Mouse (Mus musculus): Measurements from ENCODE around the gene C130050O18Rik. TPM values are rescaled to one million over a fixed set of nuclear protein-coding genes. Genes with fewer than 3 reads are reported as not detected.

C130050O18Rik gene
- polyA plus RNA-seq (2015; fragmentation: Nextera tagmentation; extraction: Ambion mirVana) = 0.32 and 0.47 TPM in 2 replicates

DNA sequence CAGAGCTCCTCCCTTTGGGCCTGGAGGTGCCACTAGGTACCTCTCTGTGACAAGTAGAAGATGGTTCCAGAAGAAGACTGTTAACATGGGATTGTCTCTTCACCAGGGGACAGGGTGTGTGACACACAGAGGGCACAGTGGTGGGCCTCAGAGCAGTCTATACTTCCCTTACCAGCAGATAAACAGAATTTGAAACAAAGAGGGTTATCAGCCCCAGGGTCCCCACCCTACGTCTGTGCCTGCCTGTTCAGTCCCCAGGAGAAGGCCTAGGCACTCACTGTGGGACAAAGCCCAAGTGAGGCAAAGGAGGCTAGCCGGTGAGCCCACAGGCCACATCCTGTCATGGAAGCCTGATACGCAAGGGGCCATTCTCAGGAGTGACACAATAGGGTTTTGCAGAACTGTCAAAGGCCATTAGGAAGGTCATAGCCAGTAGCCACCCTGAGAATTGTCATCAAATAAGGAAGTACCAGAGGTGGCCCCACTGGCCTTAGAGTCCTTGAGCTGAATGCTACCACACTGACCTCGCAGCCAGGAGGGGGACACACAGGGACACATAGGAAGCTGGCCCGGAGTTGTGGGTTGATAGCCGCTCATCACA lies at the start of gene C130050O18Rik:
Gene C130050O18Rik (plus strand): TSS at position 480 of the 601 bp plus-strand sequence.

DNA sequence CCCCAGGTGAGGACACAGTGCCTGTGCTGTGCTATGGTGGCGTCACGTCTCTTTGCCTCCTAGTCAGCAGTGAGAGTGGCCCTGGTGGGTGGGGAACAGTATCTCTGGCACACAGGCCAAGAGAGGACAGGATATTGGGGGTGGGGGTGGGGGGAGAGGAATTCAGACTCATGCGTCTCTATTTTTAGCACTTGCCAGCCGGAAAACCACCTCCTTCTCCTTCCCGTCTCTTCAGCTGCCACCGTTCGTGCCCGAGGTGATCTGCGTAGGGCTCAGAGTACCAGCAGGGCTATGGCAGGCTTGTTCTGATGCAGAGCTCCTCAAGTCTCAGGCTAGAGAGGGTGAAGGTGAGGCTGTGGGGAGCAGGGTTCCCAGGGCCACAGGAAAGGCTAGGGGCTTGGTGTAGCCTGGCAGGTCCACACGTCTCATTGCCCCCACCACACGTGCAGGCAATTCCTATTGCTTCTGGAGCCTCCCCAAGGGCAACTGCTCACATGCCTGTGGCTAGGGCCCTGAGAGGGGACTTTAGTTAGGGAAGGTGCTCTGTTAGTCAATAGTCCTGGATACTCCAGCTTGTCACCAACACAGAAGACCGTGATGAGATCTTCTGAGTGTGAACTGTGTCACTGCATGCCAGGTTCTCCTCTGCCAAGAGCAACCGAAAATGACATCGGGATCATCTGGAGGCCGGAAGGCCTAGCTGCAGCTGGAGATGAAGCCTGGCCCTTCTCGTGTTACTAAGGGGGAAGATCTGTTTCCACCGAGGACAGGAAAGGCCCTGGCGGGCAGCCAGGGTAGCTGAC lies 27.4 kb upstream of the C130050O18Rik start, which contains the start of gene Gpr146:
Gene Gpr146 (plus strand): TSS at position 230 of the 803 bp plus-strand sequence.

GRCm38 (mm10) chr5:139423026-139423865 lies 18.2 kb downstream of the C130050O18Rik start, which contains the start of gene Gper1:
Gper1 (plus strand) TSS chr5:139423151.

GRCm38 (mm10) chr5:139460384-139461067 lies 55.4 kb downstream of the C130050O18Rik start, which contains the start of gene 3110082I17Rik:
3110082I17Rik (minus strand) TSS chr5:139460527.

Small RNA genes lying within 50 kb of the gene (microRNA-seq; reads per million reads assigned to microRNA genes)
- 373 reads per million, percentile 61 among the genes with 10 or more reads in this experiment for gene Mir339 (ENCODE audit: borderline replicate concordance, insufficient number of aligned reads)

Other genes starting within 250 kb of the C130050O18Rik start
- 24.1 and 37.0 TPM in 2 replicates for gene Sun1, start 204.6 kb upstream of the C130050O18Rik start, polyA plus RNA-seq (2015; fragmentation: Nextera tagmentation; extraction: Ambion mirVana)
- 155 and 239 TPM in 2 replicates for gene Get4, start 153.0 kb upstream of the C130050O18Rik start, polyA plus RNA-seq (2015; fragmentation: Nextera tagmentation; extraction: Ambion mirVana)
- 5.5 and 14.4 TPM in 2 replicates for gene Adap1, start 79.7 kb upstream of the C130050O18Rik start, polyA plus RNA-seq (2015; fragmentation: Nextera tagmentation; extraction: Ambion mirVana)
- 89.1 and 92.3 TPM in 2 replicates for gene Cox19, start 53.9 kb upstream of the C130050O18Rik start, polyA plus RNA-seq (2015; fragmentation: Nextera tagmentation; extraction: Ambion mirVana)
- not detected in 2 replicates for gene Cyp2w1, start 52.7 kb upstream of the C130050O18Rik start, polyA plus RNA-seq (2015; fragmentation: Nextera tagmentation; extraction: Ambion mirVana)
- 4.8 and 6.4 TPM in 2 replicates for gene Gpr146, start 27.6 kb upstream of the C130050O18Rik start, polyA plus RNA-seq (2015; fragmentation: Nextera tagmentation; extraction: Ambion mirVana)
- gene Gper1, start 17.9 kb downstream of the C130050O18Rik start, polyA plus RNA-seq (2015; fragmentation: Nextera tagmentation; extraction: Ambion mirVana) = 3.7 and 7.0 TPM in 2 replicates
- 17.6 and 19.6 TPM in 2 replicates for gene 3110082I17Rik, start 55.2 kb downstream of the C130050O18Rik start, polyA plus RNA-seq (2015; fragmentation: Nextera tagmentation; extraction: Ambion mirVana)
- gene Zfand2a, start 79.3 kb downstream of the C130050O18Rik start, polyA plus RNA-seq (2015; fragmentation: Nextera tagmentation; extraction: Ambion mirVana) = 12.4 and 15.0 TPM in 2 replicates
- 0.30 and 11.3 TPM in 2 replicates for gene Uncx, start 138.2 kb downstream of the C130050O18Rik start, polyA plus RNA-seq (2015; fragmentation: Nextera tagmentation; extraction: Ambion mirVana)